Mouse (Mus musculus): ENCODE results near the gene Treml4. TPM values are rescaled to one million over a fixed set of nuclear protein-coding genes. Genes with fewer than 3 reads are reported as not detected.
"Not testable (repeated sequence)": the region's sequence is repeated elsewhere in the genome, so short reads cannot be mapped to it uniquely, and the experiment has no call there.

Gene Treml4
- polyA plus RNA-seq, 1 experiment from 2014 or later, result not detected

DNA sequence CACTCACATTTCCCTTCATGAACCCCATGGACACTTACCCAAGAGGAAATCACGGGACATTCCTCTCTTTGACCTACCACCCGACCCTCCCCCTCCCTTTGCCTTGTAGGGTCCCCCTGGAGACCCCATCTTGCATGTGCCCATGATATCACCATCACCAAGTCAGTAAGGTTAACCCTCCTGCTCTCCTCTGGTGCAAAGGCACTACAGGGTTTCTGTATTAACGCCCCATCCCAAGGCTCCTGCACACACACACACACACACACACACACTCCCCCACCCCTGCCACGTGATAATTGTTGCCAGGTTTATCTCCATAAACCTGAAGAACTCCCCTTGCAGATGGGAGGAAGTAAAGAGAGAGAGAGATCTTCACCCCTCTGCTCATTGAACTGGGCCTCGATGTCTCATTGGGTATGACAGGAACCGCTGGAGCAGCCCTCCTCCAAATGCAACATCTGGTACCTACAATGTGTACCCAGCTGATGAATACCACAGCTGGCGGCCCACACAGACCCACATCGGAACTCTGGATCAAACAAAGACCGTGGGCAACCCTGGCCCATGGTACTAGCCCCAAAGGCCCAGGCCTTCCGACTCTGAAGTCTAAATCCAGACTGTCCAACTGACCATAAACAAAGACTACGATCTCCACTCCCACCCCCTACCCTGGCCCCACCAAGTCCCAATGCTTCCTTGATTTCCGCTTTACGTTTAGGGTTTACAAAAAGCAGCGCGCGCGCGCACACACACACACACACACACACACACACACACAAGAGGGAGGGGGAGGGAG, 17.0 kb downstream of the Treml4 start:
- DNase-seq (ENCODE audit: low spot score), result peak; percentile 57
- Histone ChIP-seq H3K27me3 (ENCODE audit: insufficient read depth, poor library complexity, severe bottlenecking) (no peaks in the 10 kb centered on the region), H3K4me1 (replicated peaks) (peaks cover 21% of the 10 kb centered on the region), H3K4me3 (peak overlapping the region; percentile 49), H3K36me3 (no peaks in the 10 kb centered on the region), H3K27ac (peak overlapping the region; percentile 89), H3K9me3 (no peaks in the 10 kb centered on the region)
- WGBS, result 22% methylated on average over 18 of the region's 18 CpGs

DNA sequence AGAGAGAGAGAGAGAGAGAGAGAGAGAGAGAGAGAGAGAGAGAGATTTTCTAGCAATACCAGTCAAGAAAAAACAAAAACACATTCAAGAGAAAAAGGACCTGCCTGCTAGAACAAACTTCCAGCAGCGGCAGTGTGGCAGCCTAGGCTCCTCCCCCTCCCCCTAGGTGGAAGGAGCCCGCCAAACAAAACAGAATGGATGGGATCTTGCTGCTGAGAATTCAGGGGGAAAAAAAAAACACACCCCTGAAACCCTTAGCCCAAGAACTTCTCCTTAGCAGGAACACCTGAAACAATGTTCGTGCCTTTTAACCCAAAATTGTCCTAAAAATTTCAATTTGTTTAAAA, 17.6 kb downstream of the Treml4 start:
- H3K27ac ChIP-seq, result peak overlapping the region; percentile 89
- no peaks in the 10 kb centered on the region for H3K27me3 ChIP-seq (ENCODE audit: insufficient read depth, poor library complexity, severe bottlenecking)
- peaks cover 21% of the 10 kb centered on the region for H3K4me1 ChIP-seq (replicated peaks)
- H3K9me3 ChIP-seq, result no peaks in the 10 kb centered on the region
- WGBS, result 3% methylated on average over 3 of the region's 3 CpGs
- peak; percentile 54 for DNase-seq (ENCODE audit: low spot score)
- no peaks in the 10 kb centered on the region for H3K36me3 ChIP-seq
- peak overlapping the region; percentile 49 for H3K4me3 ChIP-seq

DNA sequence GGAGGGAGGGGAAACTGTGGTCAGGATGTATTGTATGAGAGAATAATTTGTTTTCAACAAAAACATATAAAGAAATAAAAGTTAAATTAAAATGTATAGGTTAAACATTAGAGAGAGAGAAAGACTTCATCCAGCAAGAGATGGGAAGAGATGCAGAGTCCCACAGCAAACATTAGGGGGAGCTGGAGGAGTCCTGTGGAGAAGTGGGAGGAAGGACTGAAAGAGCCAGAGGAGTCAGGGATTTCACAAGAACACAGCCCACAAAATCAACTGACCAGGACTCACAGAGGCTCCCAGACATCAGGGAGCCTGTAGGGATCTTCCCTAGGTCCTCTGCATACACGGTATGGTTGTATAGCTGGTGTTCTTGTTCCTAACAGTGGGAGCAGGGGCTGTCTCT, 22.7 kb downstream of the Treml4 start:
- DNase-seq (ENCODE audit: low spot score), result no peak
- Histone ChIP-seq H3K4me1 (replicated peaks) (peaks cover 8% of the 10 kb centered on the region), H3K4me3 (no peak overlapping the region), H3K27me3 (ENCODE audit: insufficient read depth, poor library complexity, severe bottlenecking) (no peaks in the 10 kb centered on the region), H3K27ac (no peak overlapping the region), H3K36me3 (no peaks in the 10 kb centered on the region), H3K9me3 (no peaks in the 10 kb centered on the region)
- 55% methylated on average over 1 of the region's 1 CpGs for WGBS

DNA sequence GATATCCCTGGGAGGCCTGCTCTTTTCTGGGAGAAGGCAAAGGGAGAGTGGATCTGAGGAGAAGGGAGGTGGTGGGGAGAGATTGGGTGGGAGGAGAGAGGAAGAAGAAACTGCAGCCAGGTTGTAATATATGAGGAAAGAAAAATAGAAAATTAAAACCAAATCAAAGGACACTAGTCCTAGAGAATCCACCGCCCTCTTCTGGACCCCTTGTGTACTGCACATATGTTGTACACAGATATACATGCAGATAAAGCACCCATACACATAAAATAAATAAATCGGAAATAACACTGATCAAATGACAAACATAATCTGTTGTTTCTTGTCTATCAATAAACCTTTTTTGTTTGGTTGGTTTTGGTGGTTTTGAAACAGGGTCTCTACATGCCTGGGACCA, 23.2 kb downstream of the Treml4 start:
- no peak for DNase-seq (ENCODE audit: low spot score)
- 58% methylated on average over 2 of the region's 2 CpGs for WGBS
- Histone ChIP-seq H3K36me3 (no peaks in the 10 kb centered on the region), H3K27me3 (ENCODE audit: insufficient read depth, poor library complexity, severe bottlenecking) (no peaks in the 10 kb centered on the region), H3K4me1 (replicated peaks) (peaks cover 2% of the 10 kb centered on the region), H3K27ac (no peak overlapping the region), H3K9me3 (no peaks in the 10 kb centered on the region), H3K4me3 (no peak overlapping the region)

DNA sequence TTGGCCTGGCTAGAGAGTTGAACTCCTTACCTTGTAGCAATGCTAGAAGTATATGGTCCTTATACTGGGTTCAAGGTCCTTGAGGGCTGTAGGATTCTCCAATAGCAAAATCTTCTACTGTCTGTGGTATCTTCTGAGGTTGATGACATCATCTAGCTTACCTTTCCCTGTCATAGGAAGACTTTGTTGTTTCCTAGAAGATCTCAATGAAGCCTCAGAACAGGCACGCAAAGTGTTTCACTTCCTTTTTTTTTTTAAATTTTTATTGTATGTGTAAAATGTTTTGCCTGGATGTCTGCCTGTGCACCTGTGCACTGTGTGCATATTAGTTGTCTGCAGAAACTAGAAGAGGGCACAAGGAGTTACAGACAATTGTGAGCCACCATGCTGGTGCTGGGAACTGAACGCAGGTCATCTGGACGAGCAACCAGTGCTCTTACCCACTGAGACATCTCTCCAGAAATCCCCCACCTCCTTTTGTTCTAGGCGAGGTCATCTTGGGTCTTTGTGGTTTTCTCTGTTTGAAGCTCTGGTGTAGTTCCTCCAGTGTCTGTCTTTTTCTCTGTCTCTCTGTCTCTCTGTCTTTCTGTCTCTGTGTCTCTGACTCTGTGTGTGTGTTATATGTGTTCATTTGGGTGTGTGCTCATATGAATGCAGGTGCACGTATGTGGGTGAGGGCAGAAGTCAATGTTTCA, 29.6 kb downstream of the Treml4 start:
- Histone ChIP-seq H3K27ac (no peak overlapping the region), H3K4me3 (no peak overlapping the region), H3K36me3 (no peaks in the 10 kb centered on the region), H3K9me3 (no peaks in the 10 kb centered on the region), H3K4me1 (replicated peaks) (no peaks in the 10 kb centered on the region), H3K27me3 (ENCODE audit: insufficient read depth, poor library complexity, severe bottlenecking) (no peaks in the 10 kb centered on the region)
- DNase-seq (ENCODE audit: low spot score), result no peak
- 88% methylated on average over 5 of the region's 5 CpGs for WGBS

DNA sequence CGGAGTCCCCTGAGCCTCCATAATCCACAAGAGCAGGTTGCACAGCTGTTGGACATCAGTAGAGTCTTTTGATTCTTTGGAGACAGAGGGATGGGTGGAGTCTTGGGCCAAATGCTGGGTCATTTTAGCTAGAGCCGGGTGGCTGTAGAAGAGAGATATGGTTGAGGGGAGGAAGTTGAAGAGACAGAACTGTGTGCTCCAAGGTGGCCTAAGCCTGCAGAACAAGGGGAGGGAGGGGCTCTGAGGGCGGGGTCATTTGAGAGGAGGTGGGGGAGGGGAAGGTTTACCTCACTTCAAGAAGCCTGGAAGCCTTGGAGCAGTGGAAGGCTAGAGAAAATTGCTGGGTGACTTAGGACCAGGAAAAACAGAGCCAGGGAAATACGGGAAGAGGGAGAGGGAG, 35.1 kb downstream of the Treml4 start, which contains the start of gene Treml2:
Treml2 (plus strand) TSS at position 296 of the 400 bp plus-strand sequence.
- Histone ChIP-seq H3K4me3 (0 out of 2 replicates have a peak within 1 kb of the TSS, but pooled peaks have one; percentile 13), H3K9me3 (no peaks in the 10 kb centered on the region), H3K27me3 (ENCODE audit: insufficient read depth, poor library complexity, severe bottlenecking) (no peaks in the 10 kb centered on the region), H3K4me1 (replicated peaks) (0 out of 2 replicates have a peak, but pooled peaks cover 3% of the 10 kb centered on the region), H3K36me3 (no peaks in the 10 kb centered on the region), H3K27ac (peak within 1 kb of the TSS; percentile 59)
- DNase-seq (ENCODE audit: low spot score), result no peak
- WGBS, result 49% methylated on average over 3 of the region's 4 CpGs

DNA sequence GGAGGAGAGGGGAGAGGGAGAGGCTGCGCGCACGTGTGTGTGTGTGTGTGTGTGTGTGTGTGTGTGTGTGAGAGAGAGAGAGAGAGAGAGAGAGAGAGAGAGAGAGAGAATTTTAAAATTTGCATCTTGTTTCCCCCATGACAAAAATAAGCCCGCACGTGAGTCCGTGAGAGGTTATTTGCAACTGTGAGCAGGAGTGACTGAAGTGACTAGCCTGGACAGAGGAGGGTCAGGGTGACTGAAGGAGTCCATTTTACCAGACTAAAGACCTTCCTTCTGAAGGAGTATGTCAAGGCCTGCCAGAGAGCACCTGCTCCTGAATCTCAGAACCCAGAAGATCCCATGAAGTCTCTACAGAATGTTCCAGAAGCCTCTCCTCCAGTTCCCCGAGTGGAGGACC, 35.7 kb downstream of the Treml4 start:
- 57% methylated on average over 7 of the region's 7 CpGs for WGBS
- Histone ChIP-seq H3K4me3 (no peak overlapping the region), H3K27ac (peak overlapping the region; percentile 59; the same call in 1 of the 2 replicates), H3K4me1 (replicated peaks) (0 out of 2 replicates have a peak, but pooled peaks cover 3% of the 10 kb centered on the region), H3K36me3 (no peaks in the 10 kb centered on the region), H3K27me3 (ENCODE audit: insufficient read depth, poor library complexity, severe bottlenecking) (no peaks in the 10 kb centered on the region), H3K9me3 (no peaks in the 10 kb centered on the region)
- DNase-seq (ENCODE audit: low spot score), result no peak

DNA sequence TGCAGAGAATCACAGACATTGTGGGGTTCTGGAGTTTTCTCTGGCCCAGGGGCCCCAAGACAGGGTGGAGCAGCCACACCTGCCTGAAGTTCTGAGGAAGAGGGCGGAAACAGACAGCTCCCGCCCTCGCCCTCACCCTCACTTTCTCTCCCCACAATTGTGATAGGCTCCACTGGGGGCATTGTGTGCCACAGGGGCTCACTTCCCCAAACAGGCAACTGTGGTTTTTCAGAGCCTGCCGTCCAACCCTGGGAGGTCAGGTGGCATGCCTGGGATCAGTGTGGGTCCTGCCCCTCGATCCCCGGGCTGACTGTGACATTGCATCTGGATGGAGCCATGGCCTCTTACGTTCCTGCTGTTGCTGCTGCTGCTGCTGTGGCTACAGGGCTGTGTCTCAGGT, 36.1 kb downstream of the Treml4 start:
- H3K27ac ChIP-seq, result peak overlapping the region; percentile 59
- H3K9me3 ChIP-seq, result no peaks in the 10 kb centered on the region
- 68% methylated on average over 7 of the region's 7 CpGs for WGBS
- H3K4me1 ChIP-seq (replicated peaks), result 0 out of 2 replicates have a peak, but pooled peaks cover 3% of the 10 kb centered on the region
- H3K36me3 ChIP-seq, result no peaks in the 10 kb centered on the region
- H3K27me3 ChIP-seq (ENCODE audit: insufficient read depth, poor library complexity, severe bottlenecking), result no peaks in the 10 kb centered on the region
- 0 out of 2 replicates have a peak overlapping the region, but pooled peaks have one; percentile 13 for H3K4me3 ChIP-seq
- no peak for DNase-seq (ENCODE audit: low spot score)

DNA sequence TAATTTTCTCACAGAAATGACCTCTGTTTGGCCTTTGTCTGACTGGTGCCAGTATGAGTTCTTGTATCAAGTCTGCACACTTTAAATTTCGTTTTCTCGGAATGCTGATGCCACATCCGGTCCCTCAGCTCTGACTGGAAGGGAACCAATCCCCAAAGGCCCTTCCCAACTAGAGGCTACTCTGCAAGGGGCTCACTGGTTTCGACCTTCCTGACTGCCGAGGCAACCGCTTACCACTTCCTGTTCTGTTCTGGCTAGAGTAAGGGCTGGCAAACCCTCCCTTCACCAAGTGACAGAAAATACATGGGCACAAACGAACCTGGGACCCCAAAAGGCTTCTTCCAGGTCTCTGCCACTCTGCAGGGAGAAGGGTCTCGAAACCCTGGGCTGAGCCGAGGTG, 36.8 kb downstream of the Treml4 start:
- peak overlapping the region; percentile 16; the same call in 1 of the 2 replicates for H3K4me3 ChIP-seq

DNA sequence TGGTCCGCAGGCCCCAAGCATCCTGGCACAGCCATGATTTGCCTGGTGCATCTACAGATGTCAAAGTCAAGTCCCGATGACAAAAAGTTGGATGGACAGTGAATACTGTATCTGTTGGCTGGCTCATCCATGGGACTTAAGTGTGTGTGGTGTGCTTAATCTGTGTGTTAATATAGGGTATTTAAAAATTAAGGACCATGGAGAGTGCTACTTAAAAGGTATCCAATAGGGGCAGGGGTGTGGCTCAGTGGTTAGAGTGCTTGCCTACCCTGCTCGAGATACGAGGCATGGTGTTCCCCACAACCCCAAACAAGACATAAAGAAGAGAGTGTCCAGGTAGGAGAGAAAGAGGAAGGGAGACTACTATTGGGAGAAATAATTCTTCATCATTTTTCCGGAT, 37.7 kb downstream of the Treml4 start:
- H3K27me3 ChIP-seq (ENCODE audit: insufficient read depth, poor library complexity, severe bottlenecking), result no peaks in the 10 kb centered on the region
- DNase-seq (ENCODE audit: low spot score), result no peak
- no peak overlapping the region for H3K4me3 ChIP-seq
- H3K27ac ChIP-seq, result no peak overlapping the region
- 92% methylated on average over 5 of the region's 5 CpGs for WGBS
- 0 out of 2 replicates have a peak, but pooled peaks cover 3% of the 10 kb centered on the region for H3K4me1 ChIP-seq (replicated peaks)
- no peaks in the 10 kb centered on the region for H3K9me3 ChIP-seq
- H3K36me3 ChIP-seq, result no peaks in the 10 kb centered on the region

More for the DNA sequence above, 36.8 kb downstream of the Treml4 start:
- H3K27me3 ChIP-seq (ENCODE audit: insufficient read depth, poor library complexity, severe bottlenecking), result no peaks in the 10 kb centered on the region
- H3K36me3 ChIP-seq, result no peaks in the 10 kb centered on the region
- WGBS, result 81% methylated on average over 9 of the region's 9 CpGs
- 0 out of 2 replicates have a peak, but pooled peaks cover 3% of the 10 kb centered on the region for H3K4me1 ChIP-seq (replicated peaks)
- no peak for DNase-seq (ENCODE audit: low spot score)
- H3K9me3 ChIP-seq, result no peaks in the 10 kb centered on the region
- H3K27ac ChIP-seq, result peak overlapping the region; percentile 23; the same call in 1 of the 2 replicates

DNA sequence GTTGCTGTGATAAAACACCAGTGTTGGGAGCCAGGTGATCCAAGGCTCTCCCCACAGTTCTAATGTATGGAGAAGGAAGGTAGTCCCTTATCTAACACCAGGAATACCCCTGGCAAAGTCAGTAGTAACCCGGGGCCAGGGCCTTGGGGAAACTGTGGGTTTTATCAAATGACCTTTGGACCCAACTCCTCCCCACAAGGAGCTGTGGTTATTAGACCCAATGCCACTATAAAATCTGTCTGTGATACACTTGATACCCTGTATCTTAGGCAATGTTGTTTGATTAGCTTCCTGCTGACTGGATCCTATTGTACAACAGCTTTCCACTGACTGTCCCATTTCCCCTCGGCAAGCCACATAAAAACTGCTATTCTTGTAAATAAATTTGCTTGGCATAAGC, 48.0 kb downstream of the Treml4 start:
- H3K4me1 ChIP-seq (replicated peaks), result no peaks in the 10 kb centered on the region
- 78% methylated on average over 2 of the region's 2 CpGs for WGBS
- no peaks in the 10 kb centered on the region for H3K36me3 ChIP-seq

DNA sequence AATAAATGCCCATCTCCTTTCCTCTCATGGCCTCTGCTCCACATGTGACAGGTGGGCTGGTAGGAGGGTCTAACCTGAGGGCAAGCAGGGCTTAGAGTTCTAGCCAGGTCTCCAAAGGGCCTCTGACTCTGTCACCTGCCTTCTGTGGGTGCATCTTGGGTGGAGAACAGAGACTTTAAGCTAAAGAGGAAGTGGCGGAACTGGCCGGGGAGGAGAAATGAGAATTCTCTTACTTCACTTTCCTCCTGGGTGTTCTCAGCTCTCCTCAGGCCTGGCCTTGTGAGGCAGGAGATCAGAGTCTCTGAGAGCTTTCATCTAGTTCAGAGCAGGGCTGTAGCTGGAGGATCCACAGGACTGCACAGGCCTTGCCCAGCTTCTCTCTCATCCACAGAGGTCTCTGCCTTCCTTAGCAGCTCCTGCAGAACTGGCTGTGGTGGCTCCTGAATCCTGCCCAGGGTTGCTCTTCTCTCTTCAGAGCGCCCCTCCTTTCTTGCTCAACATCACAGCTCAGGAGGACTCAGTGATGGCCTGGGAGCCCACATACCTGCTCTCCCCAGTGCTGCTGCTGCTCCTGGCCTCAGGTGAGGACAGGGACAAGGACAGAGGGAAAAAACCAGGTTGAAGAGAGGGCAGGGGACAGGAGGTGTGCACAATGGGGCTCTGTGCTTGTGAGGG, 51.9 kb downstream of the Treml4 start, which contains the start of gene B430306N03Rik:
B430306N03Rik (plus strand) TSS at position 237 of the 675 bp plus-strand sequence.
- not testable (repeated sequence) for H3K9me3 ChIP-seq; H3K27me3 ChIP-seq (ENCODE audit: insufficient read depth, poor library complexity, severe bottlenecking); H3K4me1 ChIP-seq (replicated peaks); H3K27ac ChIP-seq; H3K4me3 ChIP-seq; H3K36me3 ChIP-seq; DNase-seq (ENCODE audit: low spot score)
- 79% methylated on average over 3 of the region's 3 CpGs for WGBS

More for the DNA sequence above, 48.0 kb downstream of the Treml4 start:
- H3K27ac ChIP-seq, result no peak overlapping the region
- H3K4me3 ChIP-seq, result no peak overlapping the region
- no peaks in the 10 kb centered on the region for H3K9me3 ChIP-seq
- DNase-seq (ENCODE audit: low spot score), result no peak
- no peaks in the 10 kb centered on the region for H3K27me3 ChIP-seq (ENCODE audit: insufficient read depth, poor library complexity, severe bottlenecking)
